Mouse (Mus musculus) midbrain, embryonic 11.5 days (tissue): Measurements from ENCODE around the gene Cyth3. TPM values are rescaled to one million over a fixed set of nuclear protein-coding genes. Genes with fewer than 3 reads are reported as not detected.

Experiments
- ATAC-seq: fragments of 200-750 bp; cut with Nextera tagmentation; 2 replicates; pipeline ENCODE4 v1.8.0; 2017; ENCODE audit warnings: moderate TSS enrichment, moderate library complexity; ENCODE audit not compliant: low FRiP score
- DNase-seq: peaks from one replicate; pipeline ENCODE4 v3.0.0; 2015; ENCODE audit warnings: low spot score; ENCODE audit errors: missing footprints
- H3K27ac ChIP-seq: fragments of 300-500 bp; sonication (generic); 2 replicates; pipeline ENCODE4 v1.5.1; 2014; ENCODE audit warnings: low read depth, low read length
- H3K27me3 ChIP-seq: fragments of 300-500 bp; sonication (generic); 2 replicates; pipeline ENCODE4 v1.6.1; 2014; ENCODE audit warnings: mild to moderate bottlenecking, low read length, moderate library complexity, mixed read lengths; ENCODE audit not compliant: control insufficient read depth, insufficient read depth
- H3K36me3 ChIP-seq: fragments of 300-500 bp; sonication (generic); 2 replicates; pipeline ENCODE4 v1.6.1; 2014; ENCODE audit warnings: mild to moderate bottlenecking, low read length, moderate library complexity, mixed read lengths; ENCODE audit not compliant: control insufficient read depth, insufficient read depth
- H3K4me1 ChIP-seq: fragments of 300-500 bp; sonication (generic); 2 replicates; pipeline ENCODE4 v1.6.1; 2014; ENCODE audit warnings: low read length; ENCODE audit not compliant: control insufficient read depth, insufficient read depth
- H3K4me2 ChIP-seq: fragments of 300-500 bp; sonication (generic); 2 replicates; pipeline ENCODE4 v1.6.1; 2014; ENCODE audit warnings: mild to moderate bottlenecking, moderate library complexity
- H3K4me3 ChIP-seq: fragments of 300-500 bp; sonication (generic); 2 replicates; pipeline ENCODE4 v1.5.1; 2014; ENCODE audit warnings: low read depth, low read length
- H3K9ac ChIP-seq: fragments of 300-500 bp; sonication (generic); 2 replicates; pipeline ENCODE4 v1.6.1; 2014; ENCODE audit warnings: low read length
- H3K9me3 ChIP-seq: fragments of 300-500 bp; sonication (generic); 2 replicates; pipeline ENCODE4 v1.6.1; 2016; ENCODE audit warnings: low read length; ENCODE audit not compliant: control insufficient read depth
- WGBS: fragments of 180-500 bp; shearing (Covaris S2); extraction: QIAGEN DNeasy Blood & Tissue Kit; methylation state at CpG from one replicate; pipeline ENCODE4 v1.1.7; 2014; 5-methylcytosine and 5-hydroxymethylcytosine counted together
- polyA plus RNA-seq: library from polyadenylated mRNA; unstranded; fragments of >200 nt; fragmentation: Nextera tagmentation; extraction: Ambion mirVana; gene quantifications from 2 replicates; pipeline ENCODE4 v1.2.1, GENCODE M21; 2014

Gene Cyth3
- polyA plus RNA-seq, 1 experiment from 2014 or later: 27.6 TPM

GRCm38 (mm10) chr5:143613265-143613664 lies 9.0 kb upstream of the Cyth3 start:
- no peaks in the 10 kb centered on the region for H3K27me3 ChIP-seq
- H3K9me3 ChIP-seq: no peaks in the 10 kb centered on the region
- no peak overlapping the region for H3K9ac ChIP-seq
- no peak overlapping the region for H3K4me2 ChIP-seq
- WGBS: 74% methylated on average over 4 of the region's 4 CpGs
- no peaks in the 10 kb centered on the region for H3K4me1 ChIP-seq
- no peak overlapping the region for H3K27ac ChIP-seq
- no peak for DNase-seq
- H3K4me3 ChIP-seq: no peak overlapping the region
- no peak for ATAC-seq
- H3K36me3 ChIP-seq: no peaks in the 10 kb centered on the region

GRCm38 (mm10) chr5:143614519-143614918 lies 7.7 kb upstream of the Cyth3 start:
- no peak for DNase-seq
- Histone ChIP-seq H3K27me3 (no peaks in the 10 kb centered on the region), H3K4me1 (no peaks in the 10 kb centered on the region), H3K27ac (no peak overlapping the region), H3K36me3 (no peaks in the 10 kb centered on the region), H3K9ac (no peak overlapping the region), H3K9me3 (no peaks in the 10 kb centered on the region), H3K4me3 (no peak overlapping the region), H3K4me2 (no peak overlapping the region)
- 81% methylated on average over 5 of the region's 5 CpGs for WGBS
- no peak for ATAC-seq

- H3K4me2 ChIP-seq: no peak overlapping the region
- no peaks in the 10 kb centered on the region for H3K9me3 ChIP-seq
- ATAC-seq (no peak), DNase-seq (no peak)
- H3K36me3 ChIP-seq: no peaks in the 10 kb centered on the region
- H3K27ac ChIP-seq: no peak overlapping the region
- no peaks in the 10 kb centered on the region for H3K4me1 ChIP-seq
- no peak overlapping the region for H3K9ac ChIP-seq
- no peaks in the 10 kb centered on the region for H3K27me3 ChIP-seq
- 69% methylated on average over 2 of the region's 2 CpGs for WGBS
- H3K4me3 ChIP-seq: no peak overlapping the region
Observed at GRCm38 (mm10) chr5:143615353-143615752, 6.9 kb upstream of the Cyth3 start.

GRCm38 (mm10) chr5:143616116-143616515 lies 6.1 kb upstream of the Cyth3 start:
- Histone ChIP-seq H3K4me3 (no peak overlapping the region), H3K9ac (no peak overlapping the region), H3K9me3 (no peaks in the 10 kb centered on the region), H3K4me1 (no peaks in the 10 kb centered on the region), H3K4me2 (no peak overlapping the region), H3K27ac (no peak overlapping the region), H3K36me3 (no peaks in the 10 kb centered on the region), H3K27me3 (no peaks in the 10 kb centered on the region)
- ATAC-seq (no peak), DNase-seq (no peak)
- 86% methylated on average over 4 of the region's 4 CpGs for WGBS

- no peaks in the 10 kb centered on the region for H3K36me3 ChIP-seq
- no peak for DNase-seq
- H3K9me3 ChIP-seq: no peaks in the 10 kb centered on the region
- no peak for ATAC-seq
- no peak overlapping the region for H3K27ac ChIP-seq
- H3K9ac ChIP-seq: no peak overlapping the region
- H3K4me3 ChIP-seq: no peak overlapping the region
- no peaks in the 10 kb centered on the region; the same call in 1 of the 2 replicates for H3K27me3 ChIP-seq
- 90% methylated on average over 3 of the region's 3 CpGs for WGBS
- no peaks in the 10 kb centered on the region for H3K4me1 ChIP-seq
- H3K4me2 ChIP-seq: no peak overlapping the region
Observed at GRCm38 (mm10) chr5:143616657-143617329, 5.5 kb upstream of the Cyth3 start.

GRCm38 (mm10) chr5:143617487-143618209 lies 4.6 kb upstream of the Cyth3 start:
- ATAC-seq: no peak
- Histone ChIP-seq H3K4me1 (no peaks in the 10 kb centered on the region; the same call in 1 of the 2 replicates), H3K9me3 (no peaks in the 10 kb centered on the region), H3K27ac (no peak overlapping the region), H3K9ac (no peak overlapping the region), H3K4me2 (no peak overlapping the region), H3K36me3 (no peaks in the 10 kb centered on the region), H3K27me3 (no peaks in the 10 kb centered on the region; the same call in 1 of the 2 replicates), H3K4me3 (no peak overlapping the region)
- 69% methylated on average over 10 of the region's 10 CpGs for WGBS
- DNase-seq: no peak

GRCm38 (mm10) chr5:143618585-143618984 lies 3.7 kb upstream of the Cyth3 start:
- DNase-seq: no peak
- Histone ChIP-seq H3K27ac (no peak overlapping the region), H3K4me3 (no peak overlapping the region), H3K9me3 (no peaks in the 10 kb centered on the region), H3K4me1 (peaks cover 5% of the 10 kb centered on the region), H3K36me3 (no peaks in the 10 kb centered on the region), H3K4me2 (no peak overlapping the region), H3K27me3 (no peaks in the 10 kb centered on the region; the same call in 1 of the 2 replicates), H3K9ac (no peak overlapping the region)
- ATAC-seq: no peak
- WGBS: 76% methylated on average over 7 of the region's 7 CpGs

GRCm38 (mm10) chr5:143620196-143620595 lies 2.1 kb upstream of the Cyth3 start:
- H3K4me2 ChIP-seq: no peak overlapping the region
- no peak overlapping the region for H3K9ac ChIP-seq
- H3K9me3 ChIP-seq: no peaks in the 10 kb centered on the region
- no peak overlapping the region for H3K27ac ChIP-seq
- no peak overlapping the region for H3K4me3 ChIP-seq
- no peaks in the 10 kb centered on the region; the same call in 1 of the 2 replicates for H3K27me3 ChIP-seq
- WGBS: 50% methylated on average over 1 of the region's 1 CpGs
- H3K4me1 ChIP-seq: peaks cover 5% of the 10 kb centered on the region
- DNase-seq: no peak
- ATAC-seq: no peak
- no peaks in the 10 kb centered on the region for H3K36me3 ChIP-seq

- H3K4me2 ChIP-seq: no peak overlapping the region
- no peak for ATAC-seq
- H3K36me3 ChIP-seq: no peaks in the 10 kb centered on the region
- H3K9ac ChIP-seq: no peak overlapping the region
- peaks cover 5% of the 10 kb centered on the region for H3K4me1 ChIP-seq
- WGBS: 71% methylated on average over 13 of the region's 13 CpGs
- no peak for DNase-seq
- no peak overlapping the region for H3K4me3 ChIP-seq
- H3K9me3 ChIP-seq: no peaks in the 10 kb centered on the region
- no peak overlapping the region for H3K27ac ChIP-seq
- no peaks in the 10 kb centered on the region; the same call in 1 of the 2 replicates for H3K27me3 ChIP-seq
Observed at GRCm38 (mm10) chr5:143620941-143621340, 1.3 kb upstream of the Cyth3 start.
